Mouse (Mus musculus) forebrain, embryonic 12.5 days (tissue): ENCODE measurements around the gene Asxl2. TPM values are rescaled to one million over a fixed set of nuclear protein-coding genes. Genes with fewer than 3 reads are reported as not detected.
"Not testable (repeated sequence)": the region's sequence is repeated elsewhere in the genome, so short reads cannot be mapped to it uniquely, and the experiment has no call there.

Experiments
- ATAC-seq: fragments of 200-750 bp; cut with Nextera tagmentation; 2 replicates; pipeline ENCODE4 v1.8.0; 2017; ENCODE audit warnings: moderate TSS enrichment; ENCODE audit not compliant: low FRiP score
- H3K27ac ChIP-seq: fragments of 300-500 bp; sonication (generic); 2 replicates; pipeline ENCODE4 v1.5.1; 2016; ENCODE audit warnings: mild to moderate bottlenecking
- H3K27me3 ChIP-seq: fragments of 300-500 bp; sonication (generic); 2 replicates; pipeline ENCODE4 v1.6.1; 2016; ENCODE audit warnings: mild to moderate bottlenecking
- H3K36me3 ChIP-seq: fragments of 300-500 bp; sonication (generic); replicated peaks from 2 replicates; pipeline ENCODE4 v1.6.1; 2016; ENCODE audit warnings: mild to moderate bottlenecking
- H3K4me1 ChIP-seq: fragments of 300-500 bp; sonication (generic); 2 replicates; pipeline ENCODE4 v1.6.1; 2016
- H3K4me2 ChIP-seq: fragments of 300-500 bp; sonication (generic); 2 replicates; pipeline ENCODE4 v1.6.1; 2016; ENCODE audit warnings: mild to moderate bottlenecking, moderate library complexity
- H3K4me3 ChIP-seq: fragments of 300-500 bp; sonication (generic); replicated peaks from 2 replicates; pipeline ENCODE4 v1.5.1; 2016; ENCODE audit warnings: mild to moderate bottlenecking
- H3K9ac ChIP-seq: fragments of 300-500 bp; sonication (generic); 2 replicates; pipeline ENCODE4 v1.6.1; 2016; ENCODE audit warnings: mild to moderate bottlenecking
- H3K9me3 ChIP-seq: fragments of 300-500 bp; sonication (generic); 2 replicates; pipeline ENCODE4 v1.6.1; 2016
- WGBS: fragments of 180-500 bp; shearing (Covaris S2); methylation state at CpG from one replicate; pipeline ENCODE4 v1.1.7; 2016; 5-methylcytosine and 5-hydroxymethylcytosine counted together
- polyA plus RNA-seq: library from polyadenylated mRNA; unstranded; fragments of >200 nt; fragmentation: Nextera tagmentation; extraction: Ambion mirVana; gene quantifications from 2 replicates; pipeline ENCODE4 v1.2.1, GENCODE M21; 2016

The Asxl2 gene
- polyA plus RNA-seq, 1 experiment from 2014 or later = 19.6 TPM

- no peak overlapping the region for H3K4me2 ChIP-seq
- peaks cover 9% of the 10 kb centered on the region for H3K4me1 ChIP-seq
- no peaks in the 10 kb centered on the region for H3K27me3 ChIP-seq
- no peaks in the 10 kb centered on the region for H3K9me3 ChIP-seq
- no peak for ATAC-seq
- H3K9ac ChIP-seq = no peak overlapping the region
- 0 out of 2 replicates have a peak, but pooled peaks cover 4% of the 10 kb centered on the region for H3K36me3 ChIP-seq
- no peak overlapping the region for H3K4me3 ChIP-seq
- no peak overlapping the region for H3K27ac ChIP-seq
Observed at GRCm38 (mm10) chr12:3430443-3430753, 3.7 kb downstream of the Asxl2 start.

- Histone ChIP-seq H3K4me1 (peaks cover 6% of the 10 kb centered on the region), H3K27ac (no peak overlapping the region), H3K4me3 (no peak overlapping the region), H3K27me3 (no peaks in the 10 kb centered on the region), H3K36me3 (0 out of 2 replicates have a peak, but pooled peaks cover 4% of the 10 kb centered on the region), H3K9me3 (no peaks in the 10 kb centered on the region), H3K4me2 (no peak overlapping the region), H3K9ac (no peak overlapping the region)
- no peak for ATAC-seq
Observed at GRCm38 (mm10) chr12:3430985-3431384, 4.3 kb downstream of the Asxl2 start.

DNA sequence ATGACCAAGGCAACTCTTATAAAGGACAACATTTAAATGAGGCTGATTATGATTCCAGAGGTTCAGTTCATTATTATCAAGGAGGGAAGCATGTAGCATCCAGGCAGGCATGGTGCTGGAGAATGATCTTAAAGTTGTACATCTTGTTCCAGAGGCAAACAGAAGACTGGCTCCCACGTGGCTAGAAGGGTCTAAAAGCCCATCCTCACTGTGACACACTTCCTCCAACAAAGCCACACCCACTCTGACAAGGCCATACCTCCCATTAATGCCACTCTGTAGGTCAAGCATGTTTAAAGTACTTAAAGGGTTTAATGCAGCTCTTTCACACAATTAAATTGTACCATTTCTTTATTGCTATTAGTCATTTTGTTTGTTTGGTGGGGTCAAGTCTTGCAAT, 7.1 kb downstream of the Asxl2 start:
- no peak overlapping the region for H3K9ac ChIP-seq
- whole genome bisulfite sequencing = 72% methylated on average over 1 of the region's 1 CpGs
- H3K4me2 ChIP-seq = no peak overlapping the region
- H3K27ac ChIP-seq = no peak overlapping the region
- peaks cover 7% of the 10 kb centered on the region; the same call in 1 of the 2 replicates for H3K36me3 ChIP-seq
- H3K4me3 ChIP-seq = no peak overlapping the region
- ATAC-seq = no peak
- no peaks in the 10 kb centered on the region for H3K9me3 ChIP-seq
- H3K4me1 ChIP-seq = no peaks in the 10 kb centered on the region
- H3K27me3 ChIP-seq = no peaks in the 10 kb centered on the region

- Histone ChIP-seq H3K4me2 (no peak overlapping the region), H3K4me1 (no peaks in the 10 kb centered on the region), H3K27me3 (no peaks in the 10 kb centered on the region), H3K36me3 (peaks cover 7% of the 10 kb centered on the region; the same call in 1 of the 2 replicates), H3K9me3 (no peaks in the 10 kb centered on the region), H3K4me3 (no peak overlapping the region), H3K9ac (no peak overlapping the region), H3K27ac (no peak overlapping the region)
- 91% methylated on average over 5 of the region's 5 CpGs for WGBS
- ATAC-seq = no peak
Observed at GRCm38 (mm10) chr12:3436446-3436845, 9.8 kb downstream of the Asxl2 start.

GRCm38 (mm10) chr12:3437815-3438214, 11.2 kb downstream of the Asxl2 start:
- no peak for ATAC-seq
- H3K27me3 ChIP-seq = no peaks in the 10 kb centered on the region
- H3K4me2 ChIP-seq = no peak overlapping the region
- peaks cover 8% of the 10 kb centered on the region; the same call in 1 of the 2 replicates for H3K36me3 ChIP-seq
- WGBS = 89% methylated on average over 1 of the region's 1 CpGs
- no peak overlapping the region for H3K9ac ChIP-seq
- H3K4me3 ChIP-seq = no peak overlapping the region
- no peaks in the 10 kb centered on the region for H3K4me1 ChIP-seq
- H3K9me3 ChIP-seq = no peaks in the 10 kb centered on the region
- H3K27ac ChIP-seq = no peak overlapping the region

DNA sequence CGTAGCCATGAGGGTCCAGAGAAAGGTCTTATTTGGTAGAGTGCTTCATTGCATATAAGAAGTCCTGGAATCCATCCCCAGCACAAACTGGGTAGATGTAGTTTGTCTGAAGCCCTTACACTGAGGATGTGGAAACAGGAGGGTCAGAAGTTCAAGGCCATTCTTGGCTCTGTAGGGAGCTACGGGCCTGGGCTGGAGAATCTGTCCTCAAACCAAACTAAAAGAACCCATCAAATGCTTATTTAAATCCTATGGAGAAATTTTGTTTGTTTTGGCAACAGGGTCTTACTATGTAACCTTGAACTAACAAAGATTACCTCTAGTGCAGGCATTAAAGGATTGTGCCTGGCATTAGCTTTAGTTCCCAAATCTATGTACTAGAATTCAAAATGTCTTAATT, 14.3 kb downstream of the Asxl2 start:
- no peak overlapping the region for H3K4me2 ChIP-seq
- no peak overlapping the region for H3K27ac ChIP-seq
- H3K9me3 ChIP-seq = no peaks in the 10 kb centered on the region
- H3K4me3 ChIP-seq = no peak overlapping the region
- no peaks in the 10 kb centered on the region for H3K4me1 ChIP-seq
- no peaks in the 10 kb centered on the region for H3K27me3 ChIP-seq
- ATAC-seq = no peak
- peaks cover 11% of the 10 kb centered on the region for H3K36me3 ChIP-seq
- 89% methylated on average over 2 of the region's 2 CpGs for WGBS
- no peak overlapping the region for H3K9ac ChIP-seq

GRCm38 (mm10) chr12:3441361-3441760, 14.7 kb downstream of the Asxl2 start:
- no peak for ATAC-seq
- whole genome bisulfite sequencing = 89% methylated on average over 5 of the region's 5 CpGs
- H3K9ac ChIP-seq = no peak overlapping the region
- H3K4me1 ChIP-seq = no peaks in the 10 kb centered on the region
- H3K27me3 ChIP-seq = no peaks in the 10 kb centered on the region
- no peaks in the 10 kb centered on the region for H3K9me3 ChIP-seq
- no peak overlapping the region for H3K27ac ChIP-seq
- no peak overlapping the region for H3K4me3 ChIP-seq
- H3K4me2 ChIP-seq = no peak overlapping the region
- peaks cover 11% of the 10 kb centered on the region for H3K36me3 ChIP-seq

GRCm38 (mm10) chr12:3453554-3453953, 26.9 kb downstream of the Asxl2 start:
- Histone ChIP-seq H3K9ac (no peak overlapping the region), H3K4me2 (no peak overlapping the region), H3K36me3 (peaks cover 36% of the 10 kb centered on the region), H3K4me3 (no peak overlapping the region), H3K4me1 (no peaks in the 10 kb centered on the region), H3K27ac (no peak overlapping the region), H3K27me3 (no peaks in the 10 kb centered on the region), H3K9me3 (no peaks in the 10 kb centered on the region)
- WGBS = 92% methylated on average over 3 of the region's 3 CpGs
- no peak for ATAC-seq

DNA sequence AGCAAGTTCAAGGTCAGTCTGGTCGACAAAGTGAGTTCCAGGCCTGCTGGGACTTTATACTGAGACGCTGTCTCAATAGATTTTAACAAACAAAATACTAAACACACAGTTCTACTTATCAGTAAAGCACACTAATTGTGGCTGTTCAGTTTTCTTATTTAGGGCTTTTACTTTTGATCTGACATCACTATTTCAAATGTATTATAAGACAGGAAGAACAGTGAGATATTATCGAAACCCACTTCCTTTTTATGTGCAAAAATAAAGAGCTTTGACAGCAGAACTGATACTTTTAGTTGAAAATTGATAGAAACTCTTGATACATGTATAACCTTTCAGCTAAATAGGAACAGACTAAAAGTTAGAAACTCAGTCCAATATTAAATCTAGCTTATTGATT, 36.4 kb downstream of the Asxl2 start:
- no peaks in the 10 kb centered on the region for H3K27me3 ChIP-seq
- ATAC-seq = no peak
- WGBS = 93% methylated on average over 3 of the region's 3 CpGs
- H3K27ac ChIP-seq = no peak overlapping the region
- H3K4me2 ChIP-seq = no peak overlapping the region
- H3K4me3 ChIP-seq = no peak overlapping the region
- no peak overlapping the region for H3K9ac ChIP-seq
- no peaks in the 10 kb centered on the region for H3K9me3 ChIP-seq
- H3K4me1 ChIP-seq = no peaks in the 10 kb centered on the region
- peaks cover 14% of the 10 kb centered on the region for H3K36me3 ChIP-seq

GRCm38 (mm10) chr12:3499662-3500061, 73.0 kb downstream of the Asxl2 start:
- Histone ChIP-seq H3K27me3 (no peaks in the 10 kb centered on the region), H3K9ac (no peak overlapping the region), H3K9me3 (no peaks in the 10 kb centered on the region), H3K4me1 (no peaks in the 10 kb centered on the region), H3K36me3 (peaks cover 65% of the 10 kb centered on the region), H3K4me2 (no peak overlapping the region), H3K27ac (no peak overlapping the region), H3K4me3 (no peak overlapping the region)
- WGBS = 89% methylated on average over 4 of the region's 4 CpGs
- no peak for ATAC-seq

- H3K27me3 ChIP-seq = no peaks in the 10 kb centered on the region
- no peaks in the 10 kb centered on the region for H3K4me1 ChIP-seq
- H3K4me3 ChIP-seq = no peak overlapping the region
- 90% methylated on average over 6 of the region's 6 CpGs for WGBS
- no peak overlapping the region for H3K4me2 ChIP-seq
- no peaks in the 10 kb centered on the region for H3K9me3 ChIP-seq
- H3K9ac ChIP-seq = no peak overlapping the region
- H3K27ac ChIP-seq = no peak overlapping the region
- no peak for ATAC-seq
- peaks cover 64% of the 10 kb centered on the region for H3K36me3 ChIP-seq
Observed at GRCm38 (mm10) chr12:3500071-3500470, 73.4 kb downstream of the Asxl2 start.

DNA sequence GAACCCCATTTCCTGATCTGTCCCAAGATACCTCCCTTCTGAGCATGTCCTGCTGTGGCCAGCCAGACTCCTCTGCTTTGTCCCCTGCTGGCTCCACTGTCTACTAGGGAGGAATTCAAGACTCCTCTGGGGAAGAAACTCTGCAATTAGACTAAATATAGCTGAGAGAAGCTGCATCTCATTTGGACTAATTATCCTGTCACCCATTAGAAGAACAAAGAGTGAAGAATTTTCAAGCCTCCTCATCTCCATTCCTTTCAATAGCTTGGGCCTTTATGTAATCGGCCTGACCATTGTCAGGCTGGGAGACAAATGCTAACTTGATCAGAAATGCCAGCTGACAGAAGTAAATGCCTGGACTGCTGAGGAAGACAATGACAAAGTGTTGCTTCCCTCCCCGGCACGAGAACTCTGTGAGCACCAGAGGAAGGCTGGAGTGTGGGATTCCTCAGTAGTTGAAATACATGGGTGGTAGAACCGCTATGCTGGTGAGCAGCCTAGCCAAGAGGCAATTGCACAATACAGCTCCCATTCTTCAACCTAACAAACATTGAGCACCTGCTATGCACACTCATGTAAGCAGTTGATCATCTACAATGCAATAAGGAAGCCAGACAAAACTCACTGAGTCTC, 92.1 kb downstream of the Asxl2 start:
- H3K27ac ChIP-seq = peak overlapping the region; percentile 54; the same call in 1 of the 2 replicates
- H3K9me3 ChIP-seq = no peaks in the 10 kb centered on the region
- H3K4me2 ChIP-seq = no peak overlapping the region
- 34% methylated on average over 4 of the region's 4 CpGs for WGBS
- ATAC-seq = peak; percentile 41; the same call in 1 of the 2 replicates
- H3K27me3 ChIP-seq = no peaks in the 10 kb centered on the region
- no peaks in the 10 kb centered on the region for H3K4me1 ChIP-seq
- no peaks in the 10 kb centered on the region for H3K36me3 ChIP-seq
- no peak overlapping the region for H3K9ac ChIP-seq
- H3K4me3 ChIP-seq = no peak overlapping the region

DNA sequence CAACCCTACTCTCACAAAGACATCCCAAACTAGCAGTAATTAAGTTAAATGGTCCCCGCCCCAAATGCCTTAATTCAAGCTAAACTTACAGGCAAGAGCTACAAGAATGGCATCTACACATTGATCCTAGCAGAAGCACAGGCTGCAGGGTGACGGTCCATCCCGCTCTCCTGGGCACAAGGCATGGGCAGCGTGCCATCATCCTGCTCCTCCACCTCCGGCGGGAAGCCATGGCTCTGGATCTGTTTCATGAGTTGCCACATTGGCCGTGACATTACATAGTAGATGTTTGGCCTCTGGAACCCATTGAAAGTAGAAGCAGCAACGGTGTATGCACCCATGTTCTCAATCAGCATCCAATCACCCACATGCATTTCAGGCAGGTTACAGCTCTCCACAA, 95.1 kb downstream of the Asxl2 start:
- H3K9me3 ChIP-seq, H3K4me3 ChIP-seq, H3K9ac ChIP-seq, H3K27me3 ChIP-seq, H3K4me1 ChIP-seq, ATAC-seq, H3K27ac ChIP-seq, H3K36me3 ChIP-seq, H3K4me2 ChIP-seq: not testable (repeated sequence)
- 94% methylated on average over 8 of the region's 8 CpGs for WGBS
